18 mouse cellular contexts compared by ENCODE assay signal in genomic region chr2:28217783-28218182, GRCm38 (mm10).
"Had no signal": no experiment of that assay in that cellular context is flagged by ENCODE, and none has a peak within 500 bp of the region (broad histone marks: within the 10 kb centered on the region; RNA-seq: fewer than 3 reads in every experiment).

No protein-coding gene starts in this region.

- ATAC-seq: midbrain, embryonic 16.5 days had no signal

- H3K4me3 ChIP-seq: midbrain, embryonic 10.5 days; midbrain, embryonic 12.5 days; myocyte; neural tube, embryonic 13.5 days; neural tube, embryonic 15.5 days had no signal

- DNase-seq: lung, embryonic 14.5 days; lung, postnatal 10 days; lung, postnatal 4 days; midbrain, embryonic 14.5 days; retina, postnatal 1 day; right cerebral cortex, adult 18-20 months; right cerebral cortex, postnatal 25 days; right cerebral cortex, postnatal 4 days; spleen, adult 18-20 months; thymus, adult 18-20 months; thymus, postnatal 14 days; thymus, postnatal 36 days had no signal

- H3K27ac ChIP-seq: midbrain, embryonic 10.5 days; midbrain, embryonic 12.5 days; neural tube, embryonic 13.5 days; neural tube, embryonic 15.5 days had no signal
